Comparison of ENCODE assay signal across 8 mouse cellular contexts in genomic region chr9:50849249-50849648, GRCm38 (mm10). TPM values are rescaled to one million over a fixed set of nuclear protein-coding genes. Genes with fewer than 3 reads are reported as not detected.
DNase-seq lines count a peak whose midpoint lies in the region; ATAC-seq and TF ChIP-seq lines count a peak whose summit lies in the region.

No protein-coding gene starts in this region.

- peak; percentile 88 for ATAC-seq in forebrain, postnatal 0 days
- peak; percentile 20 to 33; a peak in 1 of 4 replicates for ATAC-seq in hematopoietic stem cell, adult 5-6 weeks (replicated peaks in 1 of 2; ENCODE audit: insufficient read depth in 1 of 2, low FRiP score in 2 of 2, low TSS enrichment in 1 of 2, low read depth in 1 of 2, poor library complexity in 2 of 2, severe bottlenecking in 2 of 2)
- ATAC-seq in lung, embryonic 14.5 days (ENCODE audit: insufficient read depth), result peak; percentile 82

- 22% methylated on average over 8 of the region's 8 CpGs for WGBS in forebrain, postnatal 0 days
- 20% methylated on average over 8 of the region's 8 CpGs for WGBS in lung, embryonic 14.5 days

- TF ChIP-seq POLR2A in MEL (IDR thresholded peaks at IDR 0.05; ENCODE audit: control insufficient read depth in 1 of 2, insufficient read depth in 1 of 2, low read depth in 1 of 2, low read length in 2 of 2, poor library complexity in 1 of 2), result no peak

- no peaks in the 10 kb centered on the region for H3K79me2 ChIP-seq in MEL (ENCODE audit: control insufficient read depth, insufficient read depth, low read length, poor library complexity)

- H3K27ac ChIP-seq in MEL (ENCODE audit: control insufficient read depth, low read depth, low read length), result no peak overlapping the region
- H3K27ac ChIP-seq in forebrain, postnatal 0 days (ENCODE audit: low read depth, low read length), result no peak overlapping the region
- H3K27ac ChIP-seq in lung, embryonic 14.5 days (ENCODE audit: low read depth), result no peak overlapping the region

- H3K27me3 ChIP-seq in MEL (ENCODE audit: control insufficient read depth in 1 of 2, insufficient read depth in 2 of 2, low read length in 2 of 2), result no peaks in the 10 kb centered on the region
- no peaks in the 10 kb centered on the region for H3K27me3 ChIP-seq in forebrain, postnatal 0 days (ENCODE audit: insufficient read depth, low read length)
- H3K27me3 ChIP-seq in lung, embryonic 14.5 days (ENCODE audit: insufficient read depth, low read length), result no peaks in the 10 kb centered on the region

- H3K9me3 ChIP-seq in MEL (replicated peaks; ENCODE audit: insufficient read depth, low read length), result no peaks in the 10 kb centered on the region
- no peaks in the 10 kb centered on the region for H3K9me3 ChIP-seq in forebrain, postnatal 0 days (ENCODE audit: low read length)
- no peaks in the 10 kb centered on the region for H3K9me3 ChIP-seq in lung, embryonic 14.5 days (ENCODE audit: low read depth, low read length)

- peak; percentile 67 to 96 (median 74) for TF ChIP-seq CTCF in MEL (IDR thresholded peaks at IDR 0.05 in 2 of 3, conservative IDR thresholded peaks at IDR 0.05 in 1 of 3; ENCODE audit: control insufficient read depth in 1 of 3, insufficient read depth in 1 of 3, low read depth in 2 of 3, low read length in 3 of 3, poor library complexity in 1 of 3, severe bottlenecking in 1 of 3)
- peak; percentile 92 for TF ChIP-seq CTCF in forebrain, postnatal 0 days (IDR thresholded peaks at IDR 0.05; ENCODE audit: low read depth)
- peak; percentile 94 for TF ChIP-seq CTCF in lung, embryonic 14.5 days (IDR thresholded peaks at IDR 0.05; ENCODE audit: low read depth)

- TF ChIP-seq RAD21 in MEL (IDR thresholded peaks at IDR 0.05; ENCODE audit: low read depth, low read length), result peak; percentile 96

- H3K4me2 ChIP-seq in forebrain, postnatal 0 days (ENCODE audit: low read depth), result no peak overlapping the region
- H3K4me2 ChIP-seq in lung, embryonic 14.5 days, result no peak overlapping the region

- no peak overlapping the region for H3K9ac ChIP-seq in MEL (ENCODE audit: control insufficient read depth, low read depth, low read length, poor library complexity, severe bottlenecking)
- H3K9ac ChIP-seq in forebrain, postnatal 0 days, result no peak overlapping the region
- H3K9ac ChIP-seq in lung, embryonic 14.5 days, result no peak overlapping the region

- H3K4me3 ChIP-seq in MEL (ENCODE audit: control insufficient read depth in 1 of 2, insufficient read depth in 1 of 2, low read depth in 2 of 2, low read length in 2 of 2), result peak overlapping the region; percentile 25 to 32
- no peak overlapping the region for H3K4me3 ChIP-seq in forebrain, postnatal 0 days (ENCODE audit: low read depth, low read length)
- H3K4me3 ChIP-seq in lung, embryonic 14.5 days (ENCODE audit: low read depth, low read length), result no peak overlapping the region

- H3K36me3 ChIP-seq in MEL (ENCODE audit: control insufficient read depth in 1 of 2, insufficient read depth in 2 of 2, low read length in 2 of 2), result peaks cover 0 to 10% of the 10 kb centered on the region in 2 experiments; a peak in 2 of 4 replicates
- H3K36me3 ChIP-seq in forebrain, postnatal 0 days (ENCODE audit: insufficient read depth), result peaks cover 11% of the 10 kb centered on the region
- peaks cover 13% of the 10 kb centered on the region; the same call in 1 of the 2 replicates for H3K36me3 ChIP-seq in lung, embryonic 14.5 days (ENCODE audit: insufficient read depth)

- peak; percentile 93 for DNase-seq in MEL (ENCODE audit: low read depth, low spot score)
- peak; percentile 92 to 93 for DNase-seq in cerebellum, adult 18-20 months
- peak; percentile 96 for DNase-seq in forebrain, postnatal 0 days
- DNase-seq in layer of hippocampus, adult 8-10 months (ENCODE audit: low spot score in 2 of 2), result peak; percentile 83 to 96
- peak; percentile 99 for DNase-seq in lung, embryonic 14.5 days
- DNase-seq in ovary, postnatal 36 days (ENCODE audit: low spot score), result peak; percentile 82
- peak; percentile 84 for DNase-seq in thymus, postnatal 25 days

- TF ChIP-seq EP300 in MEL (IDR thresholded peaks at IDR 0.05; ENCODE audit: low read depth in 1 of 2, low read length in 2 of 2), result no peak

- H3K4me1 ChIP-seq in MEL (ENCODE audit: control insufficient read depth in 1 of 2, insufficient read depth in 2 of 2, low read length in 2 of 2), result peaks cover 7 to 22% of the 10 kb centered on the region in 2 experiments; a peak in 3 of 4 replicates
- peaks cover 5% of the 10 kb centered on the region; the same call in 1 of the 2 replicates for H3K4me1 ChIP-seq in forebrain, postnatal 0 days (ENCODE audit: insufficient read depth)
- H3K4me1 ChIP-seq in lung, embryonic 14.5 days (ENCODE audit: insufficient read depth), result peaks cover 8% of the 10 kb centered on the region; the same call in 1 of the 2 replicates

TF ChIP-seq in MEL, 35 proteins besides CTCF, POLR2A, EP300 and RAD21:
- no peak for TF ChIP-seq MXI1 (IDR thresholded peaks at IDR 0.05; ENCODE audit: low read depth, low read length)
- TF ChIP-seq ZC3H11A (IDR thresholded peaks at IDR 0.05; ENCODE audit: low read depth, low read length), result peak; percentile 95
- peak; percentile 62 for TF ChIP-seq SIN3A (IDR thresholded peaks at IDR 0.05; ENCODE audit: low read length)
- peak; percentile 96 for TF ChIP-seq SMC3 (IDR thresholded peaks at IDR 0.05; ENCODE audit: low read depth, low read length)
TF ChIP-seq in MEL: peak in this region for 3.

RNA-seq across cellular contexts. Expression of gene Ppp2r1b, which starts 4.1 kb away (rescaled TPM):
- total RNA-seq in MEL (2012; rRNA removed), result 65.0 and 67.6 TPM in 2 replicates
- 100 to 1,000 TPM in 1 of 2 experiments, not detected in 1; 101 TPM for polyA plus RNA-seq in MEL (2012; ENCODE audit: insufficient read depth in 1 of 2, insufficient read length in 2 of 2, low read depth in 1 of 2, low replicate concordance in 2 of 2, missing spikeins in 1 of 2)
- 15.2 and 26.0 TPM in 2 replicates for total RNA-seq in forebrain, postnatal 0 days (2014; rRNA removed)
- 26.1 and 29.8 TPM in 2 replicates for polyA plus RNA-seq in forebrain, postnatal 0 days (2015; fragmentation: Nextera tagmentation; extraction: Ambion mirVana)
- total RNA-seq in hematopoietic stem cell, adult 5-6 weeks (2017), result 38.7 and 40.3 TPM in 2 replicates
- total RNA-seq in layer of hippocampus, adult 8-10 months (2022), result 10 to 100 TPM; 17.0 to 20.1 (median 19.4) TPM
- 72.9 and 73.7 TPM in 2 replicates for polyA plus RNA-seq in lung, embryonic 14.5 days (2014; fragmentation: Nextera tagmentation; extraction: Ambion mirVana)

Comparison
In these comparisons a context has a peak if more than half of its experiments do, and no peak if none do; other contexts are left out.
1. H3K4me3 ChIP-seq: peak in MEL (2 of 2); none in forebrain, postnatal 0 days (single experiment) and lung, embryonic 14.5 days (single experiment).
2. ATAC-seq: peak in every context shown above with its lines; median percentile 88 in forebrain, postnatal 0 days; 82 in lung, embryonic 14.5 days; 26 in hematopoietic stem cell, adult 5-6 weeks.
3. Peak in every context shown above with its lines, with median percentiles within 50 percentile points of each other: DNase-seq and CTCF ChIP-seq.